Mouse (Mus musculus): ENCODE results near the gene Nxf1. TPM values are rescaled to one million over a fixed set of nuclear protein-coding genes. Genes with fewer than 3 reads are reported as not detected.
"Not testable (repeated sequence)": the region's sequence is repeated elsewhere in the genome, so short reads cannot be mapped to it uniquely, and the experiment has no call there.

Nxf1 gene
- polyA plus RNA-seq, 1 experiment from 2014 or later, result 230 TPM

DNA sequence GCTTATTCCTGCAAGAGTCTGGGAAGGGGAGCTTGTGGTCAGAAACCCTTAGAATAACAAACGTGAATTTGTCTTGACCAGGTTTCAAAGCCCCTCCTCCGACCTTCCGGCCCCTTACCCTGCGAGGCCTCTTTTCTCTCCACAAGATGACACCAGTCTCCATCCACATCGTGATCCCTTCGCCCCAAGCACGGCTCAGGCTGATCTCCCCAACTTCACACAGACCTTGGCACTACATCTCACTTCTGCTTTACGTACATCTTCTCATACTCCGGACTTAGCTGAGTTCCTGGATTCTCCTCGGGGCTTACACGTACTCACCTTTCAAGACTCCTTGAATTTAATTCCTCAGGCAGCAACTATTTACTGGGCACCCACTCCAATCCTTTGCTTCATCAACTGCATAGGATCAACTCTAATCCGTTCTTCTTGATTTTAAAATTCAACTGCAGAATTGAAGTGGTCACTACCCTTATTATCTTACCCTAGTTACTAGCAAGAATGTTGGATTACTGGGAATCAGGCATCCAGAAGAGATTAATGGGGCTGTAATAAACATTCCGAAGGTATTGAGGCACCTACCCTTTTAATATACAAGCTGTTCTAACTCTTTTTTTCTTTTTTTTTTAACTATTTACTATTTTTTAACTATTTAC is 42.7 kb upstream of the Nxf1 start:
- peak overlapping the region; percentile 65 for H3K4me2 ChIP-seq (ENCODE audit: low read depth, low read length)
- H3K4me1 ChIP-seq (ENCODE audit: control insufficient read depth, insufficient read depth, low read length), result 0 out of 2 replicates have a peak, but pooled peaks cover 3% of the 10 kb centered on the region
- no peak for DNase-seq (ENCODE audit: low spot score)
- ATAC-seq (replicated peaks; ENCODE audit: insufficient number of reproducible peaks, low FRiP score, low TSS enrichment, low read depth), result no peak
- H3K27me3 ChIP-seq (ENCODE audit: control insufficient read depth, insufficient read depth, low read length), result no peaks in the 10 kb centered on the region
- H3K4me3 ChIP-seq (ENCODE audit: low read depth, low read length), result peak overlapping the region; percentile 80
- H3K9me3 ChIP-seq (replicated peaks; ENCODE audit: control insufficient read depth, low read length), result no peaks in the 10 kb centered on the region
- H3K27ac ChIP-seq (replicated peaks; ENCODE audit: low read depth, low read length), result peak overlapping the region; percentile 83
- peaks cover 7% of the 10 kb centered on the region for H3K36me3 ChIP-seq (replicated peaks; ENCODE audit: control insufficient read depth, insufficient read depth, low read depth, low read length)
- 10% methylated on average over 13 of the region's 13 CpGs for WGBS
- H3K9ac ChIP-seq (replicated peaks; ENCODE audit: low read length), result peak overlapping the region; percentile 90

DNA sequence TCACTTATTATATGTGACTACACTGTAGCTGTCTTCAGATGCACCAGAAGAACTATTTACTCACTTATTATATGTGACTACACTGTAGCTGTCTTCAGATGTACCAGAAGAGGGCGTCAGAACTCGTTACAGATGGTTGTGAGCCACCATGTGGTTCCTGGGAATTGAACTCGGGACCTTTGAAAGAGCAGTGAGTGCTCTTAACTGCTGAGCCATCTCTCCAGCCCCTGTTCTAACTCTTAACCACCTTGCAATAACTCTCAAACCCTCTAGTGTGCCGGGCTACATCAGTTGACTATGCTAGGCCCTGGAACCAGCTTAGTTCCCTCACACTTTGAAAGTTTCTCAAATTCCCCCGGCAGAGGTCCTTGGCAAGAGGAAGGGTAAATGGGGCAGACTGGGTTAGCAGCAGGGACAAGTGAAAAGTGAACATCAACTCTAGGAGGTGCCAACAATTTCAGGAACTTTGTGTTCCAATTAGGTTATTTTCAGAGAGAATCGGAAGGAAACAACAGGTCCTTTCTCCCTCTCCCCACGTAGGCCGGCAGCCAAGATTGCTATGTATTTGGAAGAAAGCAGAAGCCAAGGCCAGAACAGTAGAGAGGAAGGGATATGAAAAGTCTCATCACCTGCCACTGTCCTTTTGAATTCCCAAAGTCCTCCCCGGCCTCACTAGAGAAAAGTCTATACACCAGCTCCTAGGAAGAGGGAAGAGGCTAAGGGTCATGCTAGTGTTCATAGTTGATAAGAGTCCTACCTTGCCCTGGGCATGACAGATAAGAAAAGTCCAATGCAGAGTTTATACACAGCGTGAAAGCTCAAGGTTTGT is 42.0 kb upstream of the Nxf1 start:
- H3K4me2 ChIP-seq (ENCODE audit: low read depth, low read length), result no peak overlapping the region
- ATAC-seq (replicated peaks; ENCODE audit: insufficient number of reproducible peaks, low FRiP score, low TSS enrichment, low read depth), result no peak
- H3K4me3 ChIP-seq (ENCODE audit: low read depth, low read length), result no peak overlapping the region

DNA sequence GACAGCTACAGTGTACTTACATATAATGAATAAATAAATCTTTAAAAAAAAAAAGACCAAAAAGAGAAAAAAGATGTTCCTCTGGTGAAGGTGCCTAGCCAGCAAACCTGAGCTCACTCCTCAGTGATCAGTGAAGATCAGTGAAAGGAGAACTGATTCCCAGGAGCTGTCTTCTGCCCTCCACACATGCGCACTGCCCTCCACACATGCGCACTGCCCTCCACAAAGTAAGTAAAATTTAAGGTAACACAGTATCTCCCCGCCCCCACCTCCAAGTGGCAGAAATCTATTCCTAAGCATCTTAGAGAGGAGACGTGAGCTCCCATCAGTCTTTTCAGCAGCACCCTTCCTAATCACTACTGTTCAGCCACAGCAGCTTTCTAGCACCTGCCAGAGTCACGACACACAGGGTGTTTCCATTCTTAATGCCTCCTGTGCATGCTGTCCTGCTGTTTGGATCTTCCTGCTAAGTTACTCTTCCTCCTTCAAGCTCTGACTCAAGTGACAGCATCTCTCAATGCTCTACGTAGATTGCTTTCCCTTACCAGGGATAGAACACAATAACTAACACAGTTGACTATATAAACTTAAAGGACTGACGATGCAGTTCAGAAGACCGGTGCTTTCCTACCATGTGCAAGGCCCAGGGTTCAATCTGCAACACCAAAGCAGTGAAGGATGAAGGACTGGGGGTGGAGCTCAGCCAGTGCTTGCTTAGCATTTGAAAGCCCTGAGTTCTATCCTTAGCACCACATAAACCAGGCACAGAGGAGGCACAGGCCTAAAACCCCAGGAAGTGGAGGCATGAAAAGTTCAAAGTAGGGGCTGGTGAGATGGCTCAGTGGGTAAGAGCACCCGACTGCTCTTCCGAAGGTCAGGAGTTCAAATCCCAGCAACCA is 40.8 kb upstream of the Nxf1 start:
- no peak overlapping the region for H3K27ac ChIP-seq (replicated peaks; ENCODE audit: low read depth, low read length)
- no peak overlapping the region for H3K4me2 ChIP-seq (ENCODE audit: low read depth, low read length)
- H3K4me1 ChIP-seq (ENCODE audit: control insufficient read depth, insufficient read depth, low read length), result 0 out of 2 replicates have a peak, but pooled peaks cover 3% of the 10 kb centered on the region
- DNase-seq (ENCODE audit: low spot score) (no peak), ATAC-seq (replicated peaks; ENCODE audit: insufficient number of reproducible peaks, low FRiP score, low TSS enrichment, low read depth) (no peak)
- H3K9ac ChIP-seq (replicated peaks; ENCODE audit: low read length), result no peak overlapping the region; the same call in 1 of the 2 replicates
- H3K4me3 ChIP-seq (ENCODE audit: low read depth, low read length), result no peak overlapping the region
- no peaks in the 10 kb centered on the region for H3K27me3 ChIP-seq (ENCODE audit: control insufficient read depth, insufficient read depth, low read length)
- WGBS, result 71% methylated on average over 10 of the region's 10 CpGs
- H3K9me3 ChIP-seq (replicated peaks; ENCODE audit: control insufficient read depth, low read length), result no peaks in the 10 kb centered on the region
- no peaks in the 10 kb centered on the region; the same call in 1 of the 2 replicates for H3K36me3 ChIP-seq (replicated peaks; ENCODE audit: control insufficient read depth, insufficient read depth, low read depth, low read length)

More for the DNA sequence above, 42.0 kb upstream of the Nxf1 start:
- no peaks in the 10 kb centered on the region for H3K27me3 ChIP-seq (ENCODE audit: control insufficient read depth, insufficient read depth, low read length)
- DNase-seq (ENCODE audit: low spot score), result no peak
- no peaks in the 10 kb centered on the region for H3K9me3 ChIP-seq (replicated peaks; ENCODE audit: control insufficient read depth, low read length)
- H3K27ac ChIP-seq (replicated peaks; ENCODE audit: low read depth, low read length), result no peak overlapping the region
- no peak overlapping the region for H3K9ac ChIP-seq (replicated peaks; ENCODE audit: low read length)
- 0 out of 2 replicates have a peak, but pooled peaks cover 3% of the 10 kb centered on the region for H3K4me1 ChIP-seq (ENCODE audit: control insufficient read depth, insufficient read depth, low read length)
- 74% methylated on average over 10 of the region's 10 CpGs for WGBS
- H3K36me3 ChIP-seq (replicated peaks; ENCODE audit: control insufficient read depth, insufficient read depth, low read depth, low read length), result peaks cover 2% of the 10 kb centered on the region

DNA sequence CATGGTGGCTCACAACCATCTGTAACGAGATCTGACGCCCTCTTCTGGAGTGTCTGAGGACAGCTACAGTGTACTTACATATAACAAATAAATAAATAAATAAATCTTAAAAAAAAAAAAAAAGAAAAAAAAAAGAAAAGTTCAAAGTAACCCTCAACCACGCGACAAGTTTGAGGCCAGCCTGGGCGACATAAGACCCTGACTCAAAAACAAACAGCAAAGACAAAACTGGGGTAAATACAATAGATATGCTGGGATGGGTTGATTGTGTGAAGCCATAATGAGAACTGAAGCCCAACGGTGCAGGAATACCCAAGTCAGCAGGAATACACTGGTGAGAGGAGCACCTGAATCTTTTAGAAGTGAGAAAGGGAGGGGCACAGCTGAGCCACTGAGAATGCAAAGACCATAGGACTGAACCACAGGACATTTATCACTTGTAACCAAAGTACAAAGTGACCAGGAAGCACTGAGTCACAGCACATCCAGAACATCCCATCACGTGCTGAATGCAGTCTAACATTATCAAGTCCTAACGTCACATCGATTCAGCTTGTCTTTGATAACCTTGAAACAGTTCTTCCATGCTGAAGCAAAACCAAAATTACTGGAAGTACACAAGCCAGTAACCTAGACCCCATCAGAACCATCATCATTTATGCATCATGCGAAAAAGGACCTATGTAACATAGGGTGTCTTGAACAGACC is 40.0 kb upstream of the Nxf1 start:
- no peak for ATAC-seq (replicated peaks; ENCODE audit: insufficient number of reproducible peaks, low FRiP score, low TSS enrichment, low read depth)
- DNase-seq (ENCODE audit: low spot score), result no peak

DNA sequence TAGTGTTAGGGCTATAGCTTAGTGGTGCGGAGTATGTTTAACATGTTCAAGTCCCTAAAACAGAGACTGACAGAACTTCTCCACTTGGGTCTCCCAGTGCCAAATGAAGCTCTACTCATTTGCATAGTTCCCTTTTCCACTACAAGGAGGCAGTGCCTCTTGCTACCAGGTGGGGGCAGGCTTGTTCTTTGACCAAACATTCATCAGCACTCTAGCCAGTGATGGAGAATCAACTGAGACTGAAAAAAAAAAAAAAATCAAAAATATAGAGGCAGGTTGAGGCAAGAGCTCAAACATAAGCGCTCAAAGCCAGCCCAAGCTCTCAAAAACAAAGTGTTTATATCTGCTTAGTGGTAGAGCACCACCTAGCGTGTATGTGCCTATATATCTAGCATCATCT is 38.5 kb upstream of the Nxf1 start:
- H3K9me3 ChIP-seq (replicated peaks; ENCODE audit: control insufficient read depth, low read length), result no peaks in the 10 kb centered on the region
- ATAC-seq (replicated peaks; ENCODE audit: insufficient number of reproducible peaks, low FRiP score, low TSS enrichment, low read depth) (no peak), DNase-seq (ENCODE audit: low spot score) (peak; percentile 76)
- H3K9ac ChIP-seq (replicated peaks; ENCODE audit: low read length), result no peak overlapping the region
- no peak overlapping the region for H3K27ac ChIP-seq (replicated peaks; ENCODE audit: low read depth, low read length)
- H3K4me2 ChIP-seq (ENCODE audit: low read depth, low read length), result no peak overlapping the region
- H3K4me1 ChIP-seq (ENCODE audit: control insufficient read depth, insufficient read depth, low read length), result no peaks in the 10 kb centered on the region
- no peaks in the 10 kb centered on the region for H3K27me3 ChIP-seq (ENCODE audit: control insufficient read depth, insufficient read depth, low read length)
- WGBS, result 68% methylated on average over 3 of the region's 3 CpGs
- H3K4me3 ChIP-seq (ENCODE audit: low read depth, low read length), result no peak overlapping the region
- no peaks in the 10 kb centered on the region for H3K36me3 ChIP-seq (replicated peaks; ENCODE audit: control insufficient read depth, insufficient read depth, low read depth, low read length)

More for the DNA sequence above, 40.0 kb upstream of the Nxf1 start:
- WGBS, result 75% methylated on average over 8 of the region's 10 CpGs
- Histone ChIP-seq H3K27ac (replicated peaks; ENCODE audit: low read depth, low read length) (no peak overlapping the region), H3K4me1 (ENCODE audit: control insufficient read depth, insufficient read depth, low read length) (0 out of 2 replicates have a peak, but pooled peaks cover 3% of the 10 kb centered on the region), H3K4me3 (ENCODE audit: low read depth, low read length) (no peak overlapping the region), H3K4me2 (ENCODE audit: low read depth, low read length) (no peak overlapping the region), H3K9me3 (replicated peaks; ENCODE audit: control insufficient read depth, low read length) (no peaks in the 10 kb centered on the region), H3K36me3 (replicated peaks; ENCODE audit: control insufficient read depth, insufficient read depth, low read depth, low read length) (no peaks in the 10 kb centered on the region; the same call in 1 of the 2 replicates), H3K9ac (replicated peaks; ENCODE audit: low read length) (no peak overlapping the region), H3K27me3 (ENCODE audit: control insufficient read depth, insufficient read depth, low read length) (no peaks in the 10 kb centered on the region)

DNA sequence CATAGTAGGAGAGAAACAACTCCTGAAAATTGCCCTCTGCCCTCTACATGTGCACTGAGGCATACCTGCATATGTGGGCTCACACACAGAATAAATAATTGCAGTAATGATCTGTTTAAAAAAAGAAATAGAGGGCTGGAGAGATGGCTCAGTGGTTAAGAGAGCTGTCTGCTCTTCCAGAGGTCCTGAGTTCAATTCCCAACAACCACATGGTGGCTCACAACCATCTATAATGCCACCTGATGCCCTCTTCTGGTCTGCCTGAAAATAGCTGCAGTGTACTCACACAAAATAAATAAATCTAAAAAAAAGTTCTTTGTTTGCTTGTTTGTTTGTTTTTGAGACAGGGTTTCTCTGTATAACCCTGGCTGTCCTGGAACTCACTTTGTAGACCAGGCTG is 37.8 kb upstream of the Nxf1 start:
- not testable (repeated sequence) for H3K4me2 ChIP-seq (ENCODE audit: low read depth, low read length); H3K4me3 ChIP-seq (ENCODE audit: low read depth, low read length); H3K27ac ChIP-seq (replicated peaks; ENCODE audit: low read depth, low read length); H3K27me3 ChIP-seq (ENCODE audit: control insufficient read depth, insufficient read depth, low read length); H3K36me3 ChIP-seq (replicated peaks; ENCODE audit: control insufficient read depth, insufficient read depth, low read depth, low read length); H3K9ac ChIP-seq (replicated peaks; ENCODE audit: low read length); H3K4me1 ChIP-seq (ENCODE audit: control insufficient read depth, insufficient read depth, low read length); H3K9me3 ChIP-seq (replicated peaks; ENCODE audit: control insufficient read depth, low read length); DNase-seq (ENCODE audit: low spot score); ATAC-seq (replicated peaks; ENCODE audit: insufficient number of reproducible peaks, low FRiP score, low TSS enrichment, low read depth)

DNA sequence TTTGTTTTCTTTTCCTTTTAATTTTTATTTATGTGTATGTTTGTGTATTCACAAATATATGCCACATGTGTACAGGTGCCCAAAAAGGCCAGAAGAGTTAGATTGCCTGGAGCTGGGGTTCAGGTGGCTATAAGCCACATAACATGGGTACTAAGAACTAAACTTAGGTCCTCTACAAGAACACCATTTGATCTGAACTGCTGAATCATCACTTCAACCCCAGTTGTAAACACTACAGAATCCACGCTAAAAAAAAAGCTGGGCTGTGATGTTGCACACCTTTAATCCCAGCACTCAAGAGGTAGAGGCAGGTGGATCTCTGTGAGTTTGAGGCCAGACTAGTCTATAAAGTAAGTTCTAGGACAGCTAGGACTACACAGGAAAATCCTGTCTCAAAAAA is 35.5 kb upstream of the Nxf1 start:
- Histone ChIP-seq H3K4me2 (ENCODE audit: low read depth, low read length) (no peak overlapping the region), H3K9ac (replicated peaks; ENCODE audit: low read length) (no peak overlapping the region; the same call in 1 of the 2 replicates), H3K27me3 (ENCODE audit: control insufficient read depth, insufficient read depth, low read length) (no peaks in the 10 kb centered on the region), H3K36me3 (replicated peaks; ENCODE audit: control insufficient read depth, insufficient read depth, low read depth, low read length) (peaks cover 18% of the 10 kb centered on the region), H3K27ac (replicated peaks; ENCODE audit: low read depth, low read length) (no peak overlapping the region), H3K4me3 (ENCODE audit: low read depth, low read length) (no peak overlapping the region), H3K9me3 (replicated peaks; ENCODE audit: control insufficient read depth, low read length) (no peaks in the 10 kb centered on the region), H3K4me1 (ENCODE audit: control insufficient read depth, insufficient read depth, low read length) (no peaks in the 10 kb centered on the region)
- WGBS, result 96% methylated on average over 1 of the region's 1 CpGs
- DNase-seq (ENCODE audit: low spot score) (no peak), ATAC-seq (replicated peaks; ENCODE audit: insufficient number of reproducible peaks, low FRiP score, low TSS enrichment, low read depth) (no peak)
